Mouse (Mus musculus) left cerebral cortex, adult 6 months (tissue): ENCODE measurements around the gene Gm17655. TPM values are rescaled to one million over a fixed set of nuclear protein-coding genes. Genes with fewer than 3 reads are reported as not detected.

Source experiments
- long read RNA-seq, 2 experiments: library from polyadenylated mRNA; unstranded; transcript quantifications; one replicate each; pipeline ENCODE4 v2.0.0; 2019 to 2020
- polyA plus RNA-seq: library from polyadenylated mRNA; unstranded; fragments of <200 nt; fragmentation: Nextera tagmentation; gene quantifications from 2 replicates; pipeline ENCODE4 v1.2.3, GENCODE M21; 2021

Gene Gm17655
- 3.1 and 4.0 TPM in 2 replicates for polyA plus RNA-seq
- long read RNA-seq, experiment 1, partial matches to known transcripts: 2 of 6 reads
- long read RNA-seq, experiment 1, other reads (novel, unspliced or antisense): 3 of 6 reads
- long read RNA-seq, experiment 2: 0 reads

DNA sequence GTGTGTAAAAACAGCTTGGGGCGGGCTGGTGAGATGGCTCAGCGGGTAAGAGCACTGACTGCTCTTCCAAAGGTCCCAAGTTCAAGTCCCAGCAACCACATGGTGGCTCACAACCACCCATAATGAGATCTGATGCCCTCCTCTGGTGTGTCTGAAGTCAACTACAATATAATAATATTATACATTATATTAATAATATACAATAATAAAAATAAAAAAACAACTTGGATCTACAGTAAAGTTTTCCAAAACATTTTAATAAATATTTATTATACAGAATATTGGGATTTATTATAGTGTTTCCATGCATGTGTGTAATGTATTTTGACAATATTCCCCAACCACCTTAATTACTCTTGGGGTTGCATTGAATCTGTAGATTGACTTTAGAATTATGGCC, at the start of gene Gm17655:
TSS of gene Gm17655 (minus strand) at position 101 of the 400 bp plus-strand sequence.

DNA sequence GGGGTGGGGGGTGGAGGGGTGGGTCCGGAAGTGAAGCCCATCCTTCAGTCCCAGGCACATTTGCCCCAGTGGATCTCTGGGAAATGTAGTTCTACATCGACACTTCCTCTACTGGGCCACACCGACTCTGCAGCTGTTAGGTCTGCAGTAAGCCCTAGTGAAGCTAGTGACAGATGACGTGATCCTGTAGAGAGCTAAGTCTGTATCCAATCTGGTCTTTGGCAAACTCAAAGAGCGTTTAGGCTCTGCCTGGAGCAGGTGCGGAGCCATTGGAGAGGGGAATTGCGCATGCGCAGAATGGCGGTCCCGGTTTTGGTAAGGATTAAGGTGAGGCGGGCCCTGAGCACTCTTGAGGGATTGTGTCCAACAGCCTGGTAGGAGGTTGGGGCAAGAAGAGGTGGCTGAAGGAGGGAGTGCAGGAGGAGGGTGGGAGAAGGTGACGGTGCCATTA, 37.7 kb upstream of the Gm17655 start, which contains the start of gene Zfp605:
TSS of gene Zfp605 (plus strand) at position 102 of the 451 bp plus-strand sequence.

DNA sequence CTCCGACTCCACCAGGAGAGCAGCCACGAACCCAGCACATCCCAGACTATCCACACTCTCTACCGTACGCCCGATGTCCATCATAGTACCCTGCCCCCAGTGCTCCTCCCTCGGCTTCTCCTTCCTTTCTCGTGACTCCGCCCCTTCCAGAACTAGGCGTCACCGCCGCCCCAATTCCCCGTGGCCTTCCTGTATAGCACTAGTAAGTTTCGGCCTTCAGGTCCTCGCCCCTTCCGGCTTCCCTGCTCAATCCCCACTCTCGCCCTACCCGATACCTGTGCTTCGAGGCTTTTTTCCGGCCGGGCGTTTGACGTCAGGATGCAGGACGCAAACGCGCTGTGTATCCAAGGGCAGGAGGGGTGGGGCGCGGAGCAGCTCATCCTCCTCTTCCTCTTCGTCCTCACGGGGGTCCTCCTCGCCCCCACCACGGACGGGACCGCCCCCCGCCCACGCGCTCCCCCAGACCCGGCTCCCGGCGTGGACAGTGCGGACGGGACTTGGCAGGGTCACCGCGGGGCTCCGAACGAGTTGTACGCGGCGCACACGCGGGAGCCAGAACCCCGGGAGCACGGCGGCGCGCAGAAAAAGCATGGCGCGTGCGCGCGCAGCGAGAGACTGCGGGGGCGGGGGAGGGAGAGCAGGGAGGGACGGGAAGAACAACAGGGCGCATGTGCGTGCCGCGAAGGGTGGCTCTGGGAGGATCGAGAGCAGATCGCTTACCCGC, 35.4 kb upstream of the Gm17655 start, which contains the start of gene Gtpbp6:
TSS of gene Gtpbp6 (minus strand) at position 617 of the 724 bp plus-strand sequence.

DNA sequence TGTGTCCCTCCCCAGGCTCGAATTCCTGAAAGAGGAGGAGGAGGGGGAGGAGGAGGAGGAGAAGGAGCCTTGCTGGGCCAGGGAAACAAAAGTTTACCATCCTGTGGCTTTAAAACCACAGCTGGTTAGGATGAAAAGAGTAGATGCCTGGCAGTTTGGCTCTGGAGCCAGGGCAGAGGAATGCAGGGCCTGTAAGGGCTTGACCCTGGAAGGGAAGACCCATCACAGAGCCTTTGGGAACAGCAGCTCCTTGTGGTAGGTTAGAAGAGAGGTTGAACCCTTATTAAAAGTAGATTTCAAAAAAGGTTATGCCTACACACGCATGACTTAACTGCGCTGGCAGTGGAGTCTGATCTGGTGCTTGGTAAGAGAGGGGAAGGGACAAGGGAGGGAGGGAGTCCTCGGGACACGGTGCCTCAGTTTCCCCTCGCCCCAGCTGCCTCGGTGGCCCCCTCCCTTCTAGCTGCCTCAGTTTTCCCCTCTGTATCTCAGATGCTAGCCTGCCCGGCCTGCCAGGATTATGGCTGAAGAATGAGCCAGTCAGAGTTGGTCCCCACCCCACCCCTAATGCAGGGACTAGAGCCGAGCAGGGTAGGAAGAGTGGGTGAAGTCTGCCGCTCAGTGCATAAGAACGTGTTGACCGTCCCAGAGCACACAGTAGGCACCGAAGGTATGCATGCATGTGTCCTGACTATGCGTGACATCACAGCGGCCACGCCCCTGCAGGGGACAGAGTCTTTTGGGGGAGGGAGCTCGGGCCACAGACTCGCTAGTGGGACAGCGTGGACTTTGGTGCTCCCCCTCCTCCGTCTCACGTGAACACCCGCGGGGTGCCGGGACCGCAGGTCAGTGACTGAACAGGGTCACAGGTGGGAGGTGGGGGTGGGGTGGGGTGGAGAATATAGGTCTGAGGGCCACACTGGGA, 27.6 kb upstream of the Gm17655 start, which contains the start of gene Plcxd1:
TSS of gene Plcxd1 (plus strand) at position 314 of the 925 bp plus-strand sequence.

DNA sequence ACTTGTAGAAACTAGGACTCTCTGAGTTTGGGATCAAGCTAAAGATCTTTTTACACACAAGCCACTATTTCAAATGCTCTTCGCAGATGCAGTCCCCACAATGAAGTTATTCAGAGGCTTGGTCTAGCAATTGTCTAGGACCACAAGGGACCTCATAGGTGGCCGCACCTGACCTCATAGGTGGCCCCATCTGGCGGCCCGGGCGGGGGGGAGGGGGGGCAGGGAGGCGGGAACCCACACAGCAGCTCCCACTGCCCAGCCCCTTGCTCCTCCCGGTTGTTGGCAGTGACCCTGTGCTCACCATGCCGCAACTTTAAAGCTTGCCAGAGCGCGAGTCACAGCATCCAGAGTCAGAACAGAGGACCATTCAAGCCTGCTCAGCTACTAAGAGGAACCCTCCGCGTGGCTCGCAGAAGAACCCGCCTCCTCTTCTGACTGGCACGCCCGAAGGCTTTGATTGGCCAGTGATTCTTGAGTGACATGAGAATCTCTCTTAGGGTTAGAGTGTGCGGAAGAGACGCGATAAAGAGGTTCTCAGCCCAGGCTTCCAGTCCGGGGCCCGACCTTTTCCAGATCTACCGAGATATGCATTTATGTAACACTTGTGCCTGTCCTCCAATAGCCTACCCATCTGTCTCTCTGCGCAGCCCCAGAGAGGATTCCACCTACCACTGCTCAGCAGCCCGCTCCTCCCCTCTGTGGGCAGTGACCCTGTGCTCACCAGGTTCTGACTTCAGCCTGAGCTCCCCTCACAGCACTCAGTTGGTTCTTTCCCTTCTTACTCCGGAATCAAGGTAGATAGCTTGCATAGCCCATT, 21.9 kb upstream of the Gm17655 start, which contains the start of gene Gm35315:
TSS of gene Gm35315 (minus strand) at position 391 of the 817 bp plus-strand sequence.

Other genes starting within 250 kb of the Gm17655 start
- 11.3 and 12.5 TPM in 2 replicates for gene Gm15446, start 149.1 kb downstream of the Gm17655 start, polyA plus RNA-seq
- 18.1 and 24.1 TPM in 2 replicates for gene Zfp932, start 76.0 kb downstream of the Gm17655 start, polyA plus RNA-seq
- gene Gm35315, start 21.9 kb upstream of the Gm17655 start, polyA plus RNA-seq: 0.24 and 0.43 TPM in 2 replicates
- 7.2 and 8.5 TPM in 2 replicates for gene Plcxd1, start 27.5 kb upstream of the Gm17655 start, polyA plus RNA-seq
- gene Gtpbp6, start 35.7 kb upstream of the Gm17655 start, polyA plus RNA-seq: 43.4 and 56.9 TPM in 2 replicates
- 4.1 and 8.1 TPM in 2 replicates for gene Zfp605, start 37.6 kb upstream of the Gm17655 start, polyA plus RNA-seq
- gene Chfr, start 63.3 kb upstream of the Gm17655 start, polyA plus RNA-seq: 11.8 and 17.7 TPM in 2 replicates
- gene Golga3, start 104.2 kb upstream of the Gm17655 start, polyA plus RNA-seq: 8.1 and 10.2 TPM in 2 replicates
- 12.0 and 12.8 TPM in 2 replicates for gene Ankle2, start 158.5 kb upstream of the Gm17655 start, polyA plus RNA-seq
- gene Pgam5, start 197.4 kb upstream of the Gm17655 start, polyA plus RNA-seq: 70.3 and 78.0 TPM in 2 replicates
- gene Pxmp2, start 213.7 kb upstream of the Gm17655 start, polyA plus RNA-seq: 18.9 and 20.1 TPM in 2 replicates
- 0.41 and 0.47 TPM in 2 replicates for gene Pole, start 213.8 kb upstream of the Gm17655 start, polyA plus RNA-seq